Mouse (Mus musculus) neutrophil, adult 59 days (primary cell): ENCODE measurements around the gene Cngb1. TPM values are rescaled to one million over a fixed set of nuclear protein-coding genes. Genes with fewer than 3 reads are reported as not detected.

Experiments
- total RNA-seq, 2 experiments: library from RNA; stranded (reverse); gene quantifications; 1 replicate in 1 of 2; 2 replicates in 1 of 2; pipeline ENCODE4 v1.2.4; 2023

The Cngb1 gene
- total RNA-seq: 1 to 10 TPM in 1 of 2 experiments, under 1 TPM in 1; 0.88 to 1.1 TPM

DNA sequence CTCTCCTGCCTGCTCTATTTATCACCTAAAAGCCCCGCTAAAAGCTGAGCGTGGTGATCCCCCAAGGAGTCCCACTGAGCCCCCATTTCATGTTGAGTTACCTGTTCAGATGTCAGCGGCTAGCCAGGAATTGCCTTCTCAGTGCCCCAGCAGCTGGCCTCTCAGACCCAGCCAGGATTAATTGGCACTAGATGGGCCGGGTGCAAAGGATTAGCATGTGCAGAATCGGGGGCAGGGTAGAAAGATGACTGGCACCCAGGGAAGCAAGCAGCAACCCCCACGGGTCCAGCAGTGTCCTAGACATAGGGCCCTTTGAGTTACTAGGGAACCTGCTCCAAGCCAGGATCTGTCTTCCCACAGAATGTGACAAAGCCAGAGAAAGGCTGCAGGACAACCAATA, at the start of gene Cngb1:
TSS of gene Cngb1 (minus strand) at position 155 of the 400 bp plus-strand sequence.

DNA sequence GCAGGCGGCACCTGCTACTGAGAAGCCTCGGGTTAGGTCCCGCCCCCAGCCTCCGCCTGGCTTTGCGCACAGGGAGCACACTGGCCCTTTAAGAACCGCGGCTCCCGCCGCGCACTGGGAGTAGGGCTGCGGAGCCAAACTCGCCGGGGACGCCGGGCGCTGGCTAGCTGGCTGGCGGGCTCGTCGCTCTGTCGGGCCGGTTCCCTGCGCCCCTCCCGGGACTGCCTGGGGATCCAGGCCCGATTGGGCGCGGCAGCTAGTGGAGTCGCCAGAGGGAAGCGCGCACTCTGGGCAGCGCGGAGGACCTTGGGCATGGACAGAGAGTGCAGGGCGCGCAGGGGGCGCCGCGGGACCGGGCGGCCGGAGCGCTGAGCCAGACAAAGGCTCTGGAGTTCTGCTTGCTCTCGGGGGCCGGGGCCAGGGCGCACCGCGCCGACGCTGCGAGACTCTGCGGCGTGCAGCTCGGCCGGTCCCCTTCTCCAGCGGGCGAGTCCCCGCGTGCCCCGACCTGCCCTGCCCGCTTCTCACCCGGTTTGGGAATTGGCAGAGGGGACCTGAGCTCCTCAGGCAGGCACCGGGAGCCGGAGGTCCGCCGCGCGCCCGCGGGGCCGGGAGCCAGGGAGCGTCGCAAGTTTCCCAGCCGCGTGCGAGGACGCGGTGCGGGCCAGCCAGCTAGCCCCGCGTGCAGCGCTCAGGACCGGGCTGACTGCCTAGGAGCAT, 45.9 kb upstream of the Cngb1 start, which contains the start of gene Mmp15:
TSS of gene Mmp15 (plus strand) at position 118 of the 720 bp plus-strand sequence.

DNA sequence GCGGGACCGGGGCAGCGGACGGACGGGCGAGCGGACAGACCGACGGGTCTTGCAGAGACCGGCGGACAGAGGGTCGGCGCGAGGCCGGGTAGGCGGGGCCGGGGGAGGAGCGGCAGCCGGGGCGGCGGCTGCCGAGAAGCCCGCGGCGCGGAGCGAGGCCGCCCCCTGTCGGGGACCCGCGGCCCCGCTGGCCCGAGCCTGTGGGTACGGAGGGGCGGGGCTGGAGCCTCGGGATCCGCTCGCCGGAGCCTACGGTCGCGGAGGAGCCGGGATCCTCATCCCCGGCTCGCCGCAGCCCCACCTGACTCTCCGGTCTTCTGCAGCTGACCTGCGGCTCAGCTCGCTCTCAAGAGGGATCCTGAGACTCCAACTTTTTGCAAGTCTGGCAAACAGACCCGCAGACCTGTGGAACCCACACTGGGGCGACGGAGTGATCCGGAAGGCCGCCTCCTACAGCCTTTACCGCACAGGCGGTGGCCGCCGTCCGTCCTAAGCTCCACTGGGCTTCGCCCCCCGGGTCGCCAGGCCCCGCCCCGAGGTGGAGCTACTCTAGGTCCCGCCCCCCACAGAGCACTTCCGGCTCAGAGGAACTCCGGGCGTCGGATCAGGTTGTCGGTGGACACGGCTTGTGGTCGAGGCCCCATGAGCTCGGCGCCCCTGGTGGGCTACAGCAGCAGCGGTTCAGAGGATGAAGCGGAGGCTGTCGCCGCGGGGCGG, 25.5 kb upstream of the Cngb1 start, which contains the start of the genes Zfp319 and Usb1:
TSS of gene Zfp319 (minus strand) at position 231 of the 717 bp plus-strand sequence.
TSS of gene Usb1 (plus strand) at position 565 of the 717 bp plus-strand sequence.

DNA sequence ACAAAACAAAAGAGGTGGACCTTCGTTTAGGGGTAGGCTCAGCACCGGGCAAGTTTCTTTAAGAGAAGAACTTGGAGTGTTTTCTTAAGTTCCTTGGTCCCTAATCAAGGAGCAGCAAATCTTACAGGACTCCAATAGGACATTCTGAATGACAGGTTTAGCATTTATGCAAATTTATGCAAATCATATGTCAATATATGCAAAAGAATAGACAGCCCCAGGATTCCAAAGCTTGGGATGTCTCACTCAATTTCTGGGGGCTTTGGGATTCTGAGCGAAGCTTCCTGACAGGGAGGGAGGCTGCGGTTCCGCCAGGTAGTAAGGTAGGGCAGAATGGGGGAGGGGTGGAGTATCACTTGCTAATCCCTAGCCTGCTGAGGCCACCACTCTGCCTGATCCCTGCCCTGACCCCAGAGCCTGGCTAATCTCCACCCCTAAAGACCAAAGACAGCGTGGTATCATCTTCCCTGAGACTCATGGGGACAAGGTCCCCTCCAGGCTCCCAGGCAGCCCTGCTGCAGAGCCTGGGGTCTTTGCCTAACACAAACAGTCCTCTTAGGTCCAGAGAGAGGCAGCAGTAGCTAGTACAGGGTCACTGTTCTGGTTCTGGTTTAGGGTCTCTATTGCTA, 4.1 kb upstream of the Cngb1 start, which contains the start of gene Tepp:
TSS of gene Tepp (plus strand) at position 225 of the 629 bp plus-strand sequence.

DNA sequence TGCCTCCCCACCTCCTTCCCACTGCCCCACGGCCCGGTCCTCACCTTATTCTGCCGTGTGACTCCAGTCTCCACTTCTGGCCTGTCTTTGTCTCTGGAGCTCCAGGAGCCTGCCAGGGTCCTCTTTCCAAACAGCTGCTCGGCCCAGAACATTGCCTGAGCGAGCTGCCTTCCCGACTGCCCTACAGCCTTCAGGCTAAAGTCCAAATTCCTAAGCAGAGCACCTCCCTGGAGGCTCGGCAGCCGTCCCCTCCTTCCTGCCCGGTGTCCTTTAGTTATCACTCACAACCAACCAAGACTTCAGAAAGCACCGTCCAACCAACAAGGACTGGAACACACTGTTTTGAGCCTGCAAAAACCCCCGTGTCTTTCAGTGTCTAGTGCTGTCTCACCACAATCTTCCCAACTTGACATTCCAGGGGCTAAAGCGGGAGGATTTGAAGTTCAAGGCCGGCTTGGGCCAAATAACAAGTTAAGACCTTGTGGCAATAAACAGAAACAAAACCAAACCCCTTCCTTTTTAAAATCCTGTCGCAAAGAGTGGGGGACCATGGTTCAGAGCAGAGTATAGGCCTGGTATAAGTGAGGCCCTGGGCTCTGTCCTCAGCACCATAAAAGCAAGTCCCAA, 103.6 kb downstream of the Cngb1 start, which contains the start of gene Kifc3:
TSS of gene Kifc3 (minus strand) at position 164 of the 627 bp plus-strand sequence.

Other genes starting within 250 kb of the Cngb1 start
- 10 to 100 TPM; 11.5 to 14.7 TPM for gene Katnb1, start 225.4 kb downstream of the Cngb1 start, total RNA-seq
- 10 to 100 TPM; 18.5 to 25.9 TPM for gene Kifc3, start 103.8 kb downstream of the Cngb1 start, total RNA-seq
- gene Tepp, start 4.0 kb upstream of the Cngb1 start, total RNA-seq: not detected
- gene Zfp319, start 25.4 kb upstream of the Cngb1 start, total RNA-seq: 10 to 100 TPM; 10.7 to 12.8 TPM
- gene Usb1, start 25.7 kb upstream of the Cngb1 start, total RNA-seq: 10 to 100 TPM; 40.8 to 43.2 TPM
- gene Mmp15, start 45.7 kb upstream of the Cngb1 start, total RNA-seq: under 1 TPM in 1 of 2 experiments, not detected in 1; 0.11 TPM
- 10 to 100 TPM; 35.1 to 43.0 TPM for gene Cfap20, start 128.3 kb upstream of the Cngb1 start, total RNA-seq
- gene Csnk2a2, start 183.5 kb upstream of the Cngb1 start, total RNA-seq: 10 to 100 TPM; 38.4 to 50.9 TPM
- gene Ccdc113, start 227.5 kb upstream of the Cngb1 start, total RNA-seq: not detected